Mouse (Mus musculus): ENCODE data around the gene Caskin2. TPM values are rescaled to one million over a fixed set of nuclear protein-coding genes. Genes with fewer than 3 reads are reported as not detected.

Gene Caskin2
- total RNA-seq, 1 experiment, result 10.5 TPM

DNA sequence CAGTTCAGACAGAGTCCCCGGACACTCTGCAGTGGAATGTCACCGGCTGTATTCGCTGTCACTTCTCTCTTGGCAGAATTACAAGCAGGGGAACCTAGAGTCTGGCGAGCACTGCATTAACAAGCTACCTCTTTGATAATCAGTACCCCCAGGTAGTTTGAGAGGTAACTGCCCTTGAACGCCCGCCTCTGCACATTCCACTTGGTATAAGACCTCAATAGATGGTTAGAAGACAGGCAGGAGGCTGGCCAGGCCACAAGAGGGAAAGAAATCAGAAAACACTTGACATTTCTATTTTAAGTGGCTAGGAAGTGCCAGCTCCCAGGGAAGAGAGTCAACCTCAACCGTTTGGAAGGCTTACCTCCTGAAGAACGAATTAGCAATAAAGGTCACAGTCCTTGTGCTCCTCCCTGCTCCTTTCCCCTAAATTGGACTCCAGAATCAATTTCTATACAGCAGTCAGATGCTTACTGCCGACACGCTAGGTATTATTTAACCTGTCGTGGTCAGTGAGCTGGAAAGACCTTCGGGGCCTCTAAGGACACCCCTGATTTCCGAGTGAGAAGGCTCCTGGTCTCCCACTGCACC, 47.0 kb downstream of the Caskin2 start:
- no peak overlapping the region for H3K27ac ChIP-seq (ENCODE audit: insufficient read depth, low read depth, low read length, poor library complexity, severe bottlenecking)
- DNase-seq (ENCODE audit: low read depth, low spot score), result no peak

DNA sequence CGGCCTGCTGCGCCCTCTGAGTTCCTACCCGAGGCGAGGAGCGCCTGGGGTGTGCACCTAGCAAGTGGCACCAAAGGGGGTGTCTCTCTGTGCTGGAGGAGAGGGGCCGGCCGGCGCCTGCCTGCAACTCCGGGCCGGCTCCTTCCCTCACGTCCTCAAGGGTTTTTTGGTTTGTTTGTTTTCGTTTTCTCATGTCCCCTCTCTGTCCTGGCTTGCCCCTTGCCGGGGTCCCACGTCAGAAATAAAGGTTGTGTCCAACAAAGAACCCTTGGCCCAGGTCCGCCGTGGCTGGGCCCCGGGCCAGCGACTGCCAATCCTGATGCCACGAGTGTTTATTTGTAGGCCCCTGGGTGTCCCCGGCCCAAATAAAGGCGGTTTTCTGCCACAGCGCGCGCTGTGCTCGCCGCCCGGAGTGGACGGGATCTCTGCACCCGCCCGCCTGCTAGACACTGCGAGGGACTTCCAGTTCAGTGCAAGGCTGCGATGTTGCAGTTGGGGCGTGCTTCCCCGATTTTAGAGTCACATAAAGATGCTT, 47.8 kb downstream of the Caskin2 start:
- Histone ChIP-seq H3K4me3 (ENCODE audit: insufficient read depth in 1 of 2, low read depth in 1 of 2, low read length in 2 of 2, poor library complexity in 1 of 2, severe bottlenecking in 1 of 2) (peak overlapping the region; percentile 87 to 97), H3K9me3 (ENCODE audit: control insufficient read depth, insufficient read depth, low read depth, low read length) (no peaks in the 10 kb centered on the region), H3K9ac (ENCODE audit: insufficient read depth, low read depth, low read length, poor library complexity, severe bottlenecking) (peak overlapping the region; percentile 84), H3K4me1 (ENCODE audit: control insufficient read depth in 2 of 2, insufficient read depth in 2 of 2, low read length in 2 of 2, poor library complexity in 1 of 2) (peaks cover 2 to 6% of the 10 kb centered on the region in 2 experiments; a peak in 3 of 4 replicates), H3K27ac (ENCODE audit: insufficient read depth, low read depth, low read length, poor library complexity, severe bottlenecking) (no peak overlapping the region), H3K36me3 (ENCODE audit: control insufficient read depth, insufficient read depth, low read length, poor library complexity, severe bottlenecking) (no peaks in the 10 kb centered on the region)
- no peak for DNase-seq (ENCODE audit: low read depth, low spot score)
- TF ChIP-seq MAFK (IDR thresholded peaks at IDR 0.05; ENCODE audit: insufficient read depth, low read depth, low read length) (no peak), ZC3H11A (IDR thresholded peaks at IDR 0.05; ENCODE audit: borderline replicate concordance, low read depth, low read length) (no peak), ZNF384 (IDR thresholded peaks at IDR 0.05; ENCODE audit: low read depth, low read length) (no peak), HCFC1 (IDR thresholded peaks at IDR 0.05; ENCODE audit: borderline replicate concordance, insufficient read depth, low read length) (no peak), CHD2 (IDR thresholded peaks at IDR 0.05; ENCODE audit: low read depth, low read length) (no peak)
- in situ Hi-C loops (cut with MboI; ENCODE audit: low sequenced_read_pairs in 2 of 2, unreplicated experiment in 2 of 2), result no loop called here

More for the DNA sequence above, 47.0 kb downstream of the Caskin2 start:
- in situ Hi-C loops (cut with MboI; ENCODE audit: low sequenced_read_pairs in 2 of 2, unreplicated experiment in 2 of 2), result no loop called here
- H3K4me3 ChIP-seq (ENCODE audit: insufficient read depth in 1 of 2, low read depth in 1 of 2, low read length in 2 of 2, poor library complexity in 1 of 2, severe bottlenecking in 1 of 2), result peak overlapping the region; percentile 87 to 97; a peak in 3 of 4 replicates
- H3K36me3 ChIP-seq (ENCODE audit: control insufficient read depth, insufficient read depth, low read length, poor library complexity, severe bottlenecking), result no peaks in the 10 kb centered on the region
- peak overlapping the region; percentile 0; the same call in 1 of the 2 replicates for H3K9ac ChIP-seq (ENCODE audit: insufficient read depth, low read depth, low read length, poor library complexity, severe bottlenecking)
- no peaks in the 10 kb centered on the region for H3K9me3 ChIP-seq (ENCODE audit: control insufficient read depth, insufficient read depth, low read depth, low read length)
- TF ChIP-seq MAFK (IDR thresholded peaks at IDR 0.05; ENCODE audit: insufficient read depth, low read depth, low read length) (no peak), CHD2 (IDR thresholded peaks at IDR 0.05; ENCODE audit: low read depth, low read length) (no peak), ZC3H11A (IDR thresholded peaks at IDR 0.05; ENCODE audit: borderline replicate concordance, low read depth, low read length) (no peak), ZNF384 (IDR thresholded peaks at IDR 0.05; ENCODE audit: low read depth, low read length) (no peak), HCFC1 (IDR thresholded peaks at IDR 0.05; ENCODE audit: borderline replicate concordance, insufficient read depth, low read length) (no peak)
- peaks cover 2 to 6% of the 10 kb centered on the region in 2 experiments; a peak in 3 of 4 replicates for H3K4me1 ChIP-seq (ENCODE audit: control insufficient read depth in 2 of 2, insufficient read depth in 2 of 2, low read length in 2 of 2, poor library complexity in 1 of 2)

GRCm38 (mm10) chr11:115765103-115765606, 48.3 kb downstream of the Caskin2 start, which contains the start of gene Tmem94:
TSS of gene Tmem94 (plus strand) at chr11:115765433.
- Histone ChIP-seq H3K9ac (ENCODE audit: insufficient read depth, low read depth, low read length, poor library complexity, severe bottlenecking) (peak within 1 kb of the TSS; percentile 84), H3K4me3 (ENCODE audit: insufficient read depth in 1 of 2, low read depth in 1 of 2, low read length in 2 of 2, poor library complexity in 1 of 2, severe bottlenecking in 1 of 2) (peak within 1 kb of the TSS; percentile 87 to 97), H3K4me1 (ENCODE audit: control insufficient read depth in 2 of 2, insufficient read depth in 2 of 2, low read length in 2 of 2, poor library complexity in 1 of 2) (peaks cover 2 to 6% of the 10 kb centered on the region in 2 experiments; a peak in 3 of 4 replicates), H3K36me3 (ENCODE audit: control insufficient read depth, insufficient read depth, low read length, poor library complexity, severe bottlenecking) (no peaks in the 10 kb centered on the region), H3K9me3 (ENCODE audit: control insufficient read depth, insufficient read depth, low read depth, low read length) (no peaks in the 10 kb centered on the region), H3K27ac (ENCODE audit: insufficient read depth, low read depth, low read length, poor library complexity, severe bottlenecking) (no peak within 1 kb of the TSS)
- DNase-seq (ENCODE audit: low read depth, low spot score), result peak; percentile 99
- TF ChIP-seq CHD2 (IDR thresholded peaks at IDR 0.05; ENCODE audit: low read depth, low read length) (peak; percentile 98), HCFC1 (IDR thresholded peaks at IDR 0.05; ENCODE audit: borderline replicate concordance, insufficient read depth, low read length) (peak; percentile 96), ZC3H11A (IDR thresholded peaks at IDR 0.05; ENCODE audit: borderline replicate concordance, low read depth, low read length) (no peak)
- in situ Hi-C loops (cut with MboI; ENCODE audit: low sequenced_read_pairs in 2 of 2, unreplicated experiment in 2 of 2), result no loop called here

DNA sequence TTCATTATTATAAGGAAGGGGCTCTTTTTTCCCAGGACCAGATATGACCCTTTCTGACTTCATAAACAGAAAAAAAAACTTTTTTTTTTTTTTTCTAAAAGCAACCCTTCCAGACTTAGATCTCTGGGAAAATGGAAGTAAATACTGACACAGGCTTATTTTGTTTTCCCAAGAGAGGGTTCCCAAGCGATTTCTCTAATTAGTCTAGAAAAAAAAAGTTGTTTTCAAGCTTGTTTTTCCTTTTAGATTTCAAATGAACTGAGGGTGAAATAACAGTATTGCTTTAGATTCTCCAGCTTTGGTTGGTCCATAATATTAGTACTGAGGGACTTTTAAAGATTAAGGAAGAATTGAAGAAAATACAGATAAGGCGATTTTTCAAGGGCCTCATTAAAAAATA, 48.7 kb downstream of the Caskin2 start:
- Histone ChIP-seq H3K36me3 (ENCODE audit: control insufficient read depth, insufficient read depth, low read length, poor library complexity, severe bottlenecking) (no peaks in the 10 kb centered on the region), H3K9me3 (ENCODE audit: control insufficient read depth, insufficient read depth, low read depth, low read length) (no peaks in the 10 kb centered on the region), H3K27ac (ENCODE audit: insufficient read depth, low read depth, low read length, poor library complexity, severe bottlenecking) (no peak overlapping the region), H3K4me3 (ENCODE audit: insufficient read depth in 1 of 2, low read depth in 1 of 2, low read length in 2 of 2, poor library complexity in 1 of 2, severe bottlenecking in 1 of 2) (peak overlapping the region in 1 of 2 experiments; percentile 97; a peak in 2 of 4 replicates), H3K9ac (ENCODE audit: insufficient read depth, low read depth, low read length, poor library complexity, severe bottlenecking) (no peak overlapping the region; the same call in 1 of the 2 replicates), H3K4me1 (ENCODE audit: control insufficient read depth in 2 of 2, insufficient read depth in 2 of 2, low read length in 2 of 2, poor library complexity in 1 of 2) (peaks cover 2% of the 10 kb centered on the region in 2 experiments; a peak in 3 of 4 replicates)
- in situ Hi-C loops (cut with MboI; ENCODE audit: low sequenced_read_pairs in 2 of 2, unreplicated experiment in 2 of 2), result no loop called here
- no peak for DNase-seq (ENCODE audit: low read depth, low spot score)
- TF ChIP-seq CHD2 (IDR thresholded peaks at IDR 0.05; ENCODE audit: low read depth, low read length) (no peak), ZNF384 (IDR thresholded peaks at IDR 0.05; ENCODE audit: low read depth, low read length) (0 out of 2 replicates have a peak, but pooled peaks have one; percentile 29), HCFC1 (IDR thresholded peaks at IDR 0.05; ENCODE audit: borderline replicate concordance, insufficient read depth, low read length) (no peak)
